Mouse (Mus musculus) adrenal gland, postnatal 10 days (tissue): ENCODE measurements around the gene Olfr545. TPM values are rescaled to one million over a fixed set of nuclear protein-coding genes. Genes with fewer than 3 reads are reported as not detected.

ENCODE experiments used
- DNase-seq: peaks from one replicate; pipeline ENCODE4 v3.0.0; 2021; ENCODE audit warnings: mixed read lengths
- total RNA-seq, 2 experiments: library from RNA; stranded (reverse); gene quantifications; 2 replicates each; pipeline ENCODE4 v1.2.3; 2021

Olfr545 gene
- total RNA-seq, 2 experiments from 2014 or later = not detected

GRCm38 (mm10) chr7:102478926-102479325 lies 20.4 kb downstream of the Olfr545 start:
- no peak for DNase-seq

DNA sequence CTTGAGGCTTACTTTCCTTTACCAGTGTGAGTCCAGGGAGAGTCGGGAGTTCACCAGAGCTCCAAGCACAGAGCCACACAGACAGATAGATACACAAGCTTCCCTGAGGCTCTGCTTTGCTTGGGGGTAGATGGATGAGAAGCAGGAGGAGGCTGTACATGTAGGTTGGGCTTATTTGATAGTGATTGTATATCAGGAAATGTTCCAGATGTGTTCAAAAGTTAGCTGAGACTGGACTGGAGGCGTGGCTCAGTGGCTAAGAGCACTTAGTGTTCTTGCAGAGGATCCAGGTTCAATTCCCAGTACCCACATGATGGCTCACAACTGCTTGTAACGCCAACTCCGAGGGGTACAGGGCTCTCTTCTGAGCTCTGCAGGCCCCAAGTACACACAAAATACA lies 20.9 kb downstream of the Olfr545 start:
- DNase-seq = no peak

DNA sequence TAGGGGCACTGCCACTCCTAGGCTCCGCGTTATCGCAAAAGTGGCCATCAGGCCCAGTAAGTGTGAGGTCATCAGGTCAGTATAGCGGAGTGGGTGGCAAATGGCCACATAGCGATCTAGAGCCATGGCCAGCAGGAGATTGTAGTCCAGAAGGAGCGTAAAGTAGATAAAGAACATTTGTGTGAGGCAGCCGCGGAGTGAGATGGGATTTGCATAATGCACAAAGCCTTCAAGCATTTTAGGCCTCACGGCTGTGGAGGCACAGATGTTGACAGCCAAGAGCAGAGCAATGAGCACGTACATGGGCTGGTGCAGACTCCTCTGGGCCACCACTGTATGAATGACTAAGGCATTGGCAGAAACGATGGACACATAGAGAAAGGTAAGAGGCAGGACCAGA lies 22.0 kb downstream of the Olfr545 start:
- no peak for DNase-seq

GRCm38 (mm10) chr7:102476601-102477000 lies 22.8 kb downstream of the Olfr545 start:
- DNase-seq = no peak

GRCm38 (mm10) chr7:102472675-102473074 lies 26.7 kb downstream of the Olfr545 start:
- no peak for DNase-seq

GRCm38 (mm10) chr7:102467566-102467965 lies 31.8 kb downstream of the Olfr545 start:
- DNase-seq = no peak

DNA sequence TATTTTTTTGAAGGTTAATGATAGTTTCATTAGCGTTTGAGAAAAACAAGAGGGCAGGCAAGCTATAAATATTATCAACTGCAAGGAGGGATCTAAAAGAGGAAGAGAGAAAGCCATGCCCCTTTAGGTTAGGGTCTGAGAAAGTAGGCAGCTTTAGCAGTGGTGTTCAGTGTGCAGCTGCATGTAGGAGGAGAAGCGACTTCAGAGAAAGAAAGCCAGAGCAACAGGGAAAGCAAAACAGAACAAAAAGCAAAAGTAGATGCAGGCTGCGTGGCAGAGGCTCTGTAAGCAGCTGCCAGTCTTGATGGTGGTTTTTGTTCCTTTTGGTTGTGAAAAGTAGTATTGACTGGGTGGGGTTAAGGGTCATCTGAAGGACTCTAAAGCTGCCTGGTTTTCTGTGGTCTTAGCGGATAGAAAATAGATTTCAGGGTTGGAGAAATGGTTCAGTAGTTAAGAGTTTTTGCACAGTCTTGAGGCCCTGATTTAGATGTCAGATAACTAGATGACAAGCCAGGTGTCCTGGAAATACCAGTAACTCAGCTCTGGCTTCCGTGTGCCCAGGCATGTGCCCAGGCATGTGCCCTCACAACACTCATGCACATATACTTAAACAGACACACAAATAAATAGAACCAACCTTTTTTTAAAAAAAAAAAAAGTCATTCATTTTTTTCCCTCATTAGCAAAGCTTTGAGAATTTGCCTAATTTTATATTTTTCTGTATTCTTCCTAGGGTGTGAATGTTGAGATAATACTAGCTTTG lies 40.6 kb downstream of the Olfr545 start:
- no peak for DNase-seq

DNA sequence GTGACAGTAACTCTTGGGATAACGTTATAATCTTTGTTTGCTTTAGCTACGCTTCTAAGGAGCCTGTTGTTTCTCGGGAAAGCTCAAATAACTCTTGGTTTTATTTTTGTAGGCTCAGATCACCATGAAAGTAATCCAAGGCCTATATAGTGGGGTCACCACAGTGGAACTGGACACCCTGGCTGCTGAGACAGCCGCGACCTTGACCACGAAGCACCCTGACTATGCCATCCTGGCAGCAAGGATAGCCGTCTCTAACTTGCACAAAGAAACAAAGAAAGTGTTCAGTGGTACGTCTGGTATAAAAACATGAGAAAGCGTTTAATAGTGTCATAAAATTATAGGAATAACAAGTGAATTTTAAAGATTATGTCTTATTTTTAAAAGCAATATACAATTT lies 52.9 kb downstream of the Olfr545 start:
- DNase-seq = peak; percentile 36

- no peak for DNase-seq
Measured at GRCm38 (mm10) chr7:102444301-102444700, 55.1 kb downstream of the Olfr545 start.

DNA sequence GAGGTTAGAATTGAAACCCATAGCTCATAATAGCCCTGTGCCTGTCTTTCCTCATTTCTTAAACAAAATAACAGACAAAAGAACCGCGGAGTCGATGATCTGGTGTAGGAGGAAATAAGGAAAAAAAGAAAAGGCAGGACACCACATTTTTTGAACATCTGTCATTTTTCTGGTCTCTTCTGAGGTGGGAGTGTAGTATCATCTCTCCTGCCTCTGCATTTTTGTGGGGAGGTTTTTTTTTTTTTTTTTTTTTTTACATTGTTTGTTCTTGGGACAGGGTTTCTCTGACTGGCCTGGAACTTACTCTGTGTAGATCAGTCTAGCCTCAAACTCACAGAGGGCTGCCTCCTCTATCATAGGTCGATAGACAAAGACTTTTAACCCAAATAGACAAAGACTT lies 56.9 kb downstream of the Olfr545 start:
- no peak for DNase-seq

DNA sequence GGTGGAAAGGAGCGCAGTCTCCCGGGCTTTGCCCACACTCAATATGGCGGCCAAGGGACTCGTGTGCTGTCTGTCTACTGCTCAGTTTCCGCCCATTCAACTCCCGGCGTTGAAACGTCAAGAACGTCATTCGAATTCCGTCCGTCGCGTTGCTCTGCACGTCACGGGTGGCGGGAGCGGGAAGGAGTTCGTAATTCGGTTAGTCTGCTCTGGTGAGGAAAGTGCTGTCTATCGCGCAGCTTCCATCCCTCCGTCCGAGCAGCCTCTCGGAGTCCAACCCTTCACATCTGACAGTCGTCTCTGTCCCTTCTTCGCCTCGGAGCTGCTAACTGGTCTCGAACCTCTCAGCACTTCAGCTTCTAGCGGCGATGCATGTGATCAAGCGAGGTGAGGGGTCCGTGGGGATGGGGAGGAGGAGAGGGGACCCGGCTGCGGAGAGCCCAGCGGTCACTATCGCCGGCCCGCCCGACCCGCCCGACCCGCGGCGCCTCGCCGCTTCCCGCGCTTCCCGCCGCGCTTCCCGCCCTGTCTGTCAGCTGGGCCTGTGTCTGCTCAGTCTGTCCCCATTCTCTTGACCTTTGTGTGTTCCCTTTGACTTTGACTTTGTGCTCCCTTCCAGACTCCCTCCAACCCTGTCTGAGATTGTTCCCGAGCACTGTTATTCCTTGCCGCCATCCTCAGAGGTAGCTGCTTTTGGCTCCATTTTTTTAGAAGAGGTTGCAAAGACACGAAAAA lies 57.5 kb downstream of the Olfr545 start, which contains the start of gene Rrm1:
Gene Rrm1, plus strand, starts transcription at position 39 of the 735 bp plus-strand sequence.
- DNase-seq = peak; percentile 97

Other genes starting within 250 kb of the Olfr545 start
- gene Rhog, start 243.5 kb downstream of the Olfr545 start, total RNA-seq = 10 to 100 TPM; 47.9 to 57.5 TPM
- gene Stim1, start 231.8 kb downstream of the Olfr545 start, total RNA-seq = 10 to 100 TPM; 76.4 to 77.1 TPM
- gene Rrm1, start 57.9 kb downstream of the Olfr545 start, total RNA-seq = 10 to 100 TPM; 33.7 to 50.4 TPM
- gene Olfr543, start 17.9 kb downstream of the Olfr545 start, total RNA-seq = not detected
- gene Olfr544, start 11.3 kb downstream of the Olfr545 start, total RNA-seq = not detected
- not detected for gene Olfr547, start 35.2 kb upstream of the Olfr545 start, total RNA-seq
- not detected for gene Olfr548-ps1, start 41.3 kb upstream of the Olfr545 start, total RNA-seq
- not detected for gene Olfr549, start 50.3 kb upstream of the Olfr545 start, total RNA-seq
- gene Trim21, start 65.9 kb upstream of the Olfr545 start, total RNA-seq = 10 to 100 TPM; 10.1 to 15.8 TPM
- gene Olfr550, start 71.9 kb upstream of the Olfr545 start, total RNA-seq = not detected
- not detected for gene Olfr551, start 92.3 kb upstream of the Olfr545 start, total RNA-seq
- under 1 TPM in 1 of 2 experiments, not detected in 1; 0.12 TPM for gene Olfr552, start 98.2 kb upstream of the Olfr545 start, total RNA-seq
- gene Olfr553, start 118.6 kb upstream of the Olfr545 start, total RNA-seq = not detected
- gene Olfr554, start 138.9 kb upstream of the Olfr545 start, total RNA-seq = not detected
- gene Olfr555, start 159.2 kb upstream of the Olfr545 start, total RNA-seq = not detected
- gene Olfr556, start 165.3 kb upstream of the Olfr545 start, total RNA-seq = not detected
- 10 to 100 TPM in 1 of 2 experiments, 1 to 10 TPM in 1; 6.1 to 14.3 TPM for gene Trim68, start 187.8 kb upstream of the Olfr545 start, total RNA-seq
- not detected for gene Olfr557, start 196.3 kb upstream of the Olfr545 start, total RNA-seq
- gene Olfr558, start 202.6 kb upstream of the Olfr545 start, total RNA-seq = 1 to 10 TPM; 1.4 to 2.6 TPM
- not detected for gene Olfr33, start 219.5 kb upstream of the Olfr545 start, total RNA-seq
- not detected for gene Olfr559, start 227.9 kb upstream of the Olfr545 start, total RNA-seq